Mouse (Mus musculus) forebrain, embryonic 15.5 days (tissue): ENCODE results near the gene Ubxn11. TPM values are rescaled to one million over a fixed set of nuclear protein-coding genes. Genes with fewer than 3 reads are reported as not detected.

Experiments used
- ATAC-seq: fragments of 200-750 bp; cut with Nextera tagmentation; replicated peaks from 2 replicates; pipeline ENCODE4 v1.8.0; 2017; ENCODE audit warnings: mild to moderate bottlenecking, moderate TSS enrichment, moderate library complexity
- H3K27ac ChIP-seq: fragments of 300-500 bp; sonication (generic); replicated peaks from 2 replicates; pipeline ENCODE4 v1.5.1; 2015; ENCODE audit warnings: mild to moderate bottlenecking, inconsistent platforms
- H3K27me3 ChIP-seq: fragments of 300-500 bp; sonication (generic); 2 replicates; pipeline ENCODE4 v1.6.1; 2015; ENCODE audit warnings: inconsistent platforms
- H3K36me3 ChIP-seq: fragments of 300-500 bp; sonication (generic); 2 replicates; pipeline ENCODE4 v1.6.1; 2015; ENCODE audit warnings: mild to moderate bottlenecking, inconsistent platforms
- H3K4me1 ChIP-seq: fragments of 300-500 bp; sonication (generic); 2 replicates; pipeline ENCODE4 v1.6.1; 2015; ENCODE audit warnings: inconsistent platforms
- H3K4me2 ChIP-seq: fragments of 300-500 bp; sonication (generic); replicated peaks from 2 replicates; pipeline ENCODE4 v1.6.1; 2015; ENCODE audit warnings: mild to moderate bottlenecking, inconsistent platforms
- H3K4me3 ChIP-seq: fragments of 300-500 bp; sonication (generic); 2 replicates; pipeline ENCODE4 v1.5.1; 2015; ENCODE audit warnings: mild to moderate bottlenecking, inconsistent platforms
- H3K9ac ChIP-seq: fragments of 300-500 bp; sonication (generic); replicated peaks from 2 replicates; pipeline ENCODE4 v1.6.1; 2015; ENCODE audit warnings: mild to moderate bottlenecking, inconsistent platforms
- H3K9me3 ChIP-seq: fragments of 300-500 bp; sonication (generic); 2 replicates; pipeline ENCODE4 v1.6.1; 2016; ENCODE audit warnings: inconsistent platforms
- WGBS: fragments of 180-500 bp; shearing (Covaris S2); methylation state at CpG from one replicate; pipeline ENCODE4 v1.1.7; 2015; ENCODE audit warnings: mixed read lengths; 5-methylcytosine and 5-hydroxymethylcytosine counted together
- polyA plus RNA-seq: library from polyadenylated mRNA; unstranded; fragments of >200 nt; fragmentation: Nextera tagmentation; extraction: Ambion mirVana; gene quantifications from 2 replicates; pipeline ENCODE4 v1.2.1, GENCODE M21; 2015

The Ubxn11 gene
- polyA plus RNA-seq, 1 experiment from 2014 or later: 15.7 TPM

GRCm38 (mm10) chr4:134113356-134113994 lies 11.1 kb downstream of the Ubxn11 start:
- Histone ChIP-seq H3K4me2 (no peak overlapping the region), H3K36me3 (no peaks in the 10 kb centered on the region), H3K27ac (no peak overlapping the region), H3K4me3 (no peak overlapping the region), H3K9ac (no peak overlapping the region), H3K9me3 (no peaks in the 10 kb centered on the region), H3K4me1 (no peaks in the 10 kb centered on the region), H3K27me3 (no peaks in the 10 kb centered on the region)
- no peak for ATAC-seq
- 38% methylated on average over 10 of the region's 10 CpGs for WGBS

GRCm38 (mm10) chr4:134114038-134114437 lies 11.7 kb downstream of the Ubxn11 start:
- Histone ChIP-seq H3K27ac (no peak overlapping the region), H3K4me1 (no peaks in the 10 kb centered on the region), H3K27me3 (no peaks in the 10 kb centered on the region), H3K4me3 (no peak overlapping the region), H3K9me3 (no peaks in the 10 kb centered on the region), H3K9ac (no peak overlapping the region), H3K36me3 (no peaks in the 10 kb centered on the region), H3K4me2 (no peak overlapping the region)
- WGBS: 91% methylated on average over 4 of the region's 4 CpGs
- ATAC-seq: no peak

- H3K4me1 ChIP-seq: no peaks in the 10 kb centered on the region
- H3K4me2 ChIP-seq: no peak overlapping the region
- no peaks in the 10 kb centered on the region for H3K9me3 ChIP-seq
- 92% methylated on average over 16 of the region's 16 CpGs for WGBS
- no peaks in the 10 kb centered on the region for H3K36me3 ChIP-seq
- H3K9ac ChIP-seq: no peak overlapping the region
- no peak for ATAC-seq
- no peak overlapping the region for H3K4me3 ChIP-seq
- no peak overlapping the region for H3K27ac ChIP-seq
- no peaks in the 10 kb centered on the region for H3K27me3 ChIP-seq
Observed at GRCm38 (mm10) chr4:134115215-134116144, 13.1 kb downstream of the Ubxn11 start.

- Histone ChIP-seq H3K9ac (no peak overlapping the region), H3K4me3 (no peak overlapping the region), H3K4me1 (no peaks in the 10 kb centered on the region), H3K9me3 (no peaks in the 10 kb centered on the region), H3K27ac (no peak overlapping the region), H3K27me3 (no peaks in the 10 kb centered on the region), H3K36me3 (no peaks in the 10 kb centered on the region), H3K4me2 (no peak overlapping the region)
- ATAC-seq: no peak
- WGBS: 98% methylated on average over 2 of the region's 2 CpGs
Observed at GRCm38 (mm10) chr4:134116501-134116900, 14.1 kb downstream of the Ubxn11 start.

GRCm38 (mm10) chr4:134117012-134117411 lies 14.6 kb downstream of the Ubxn11 start:
- Histone ChIP-seq H3K4me2 (no peak overlapping the region), H3K9me3 (no peaks in the 10 kb centered on the region), H3K4me1 (no peaks in the 10 kb centered on the region), H3K27me3 (no peaks in the 10 kb centered on the region), H3K36me3 (no peaks in the 10 kb centered on the region), H3K9ac (no peak overlapping the region; the same call in 1 of the 2 replicates), H3K27ac (no peak overlapping the region), H3K4me3 (no peak overlapping the region)
- ATAC-seq: no peak
- WGBS: 87% methylated on average over 8 of the region's 8 CpGs

GRCm38 (mm10) chr4:134118126-134118800 lies 15.9 kb downstream of the Ubxn11 start:
- Histone ChIP-seq H3K9me3 (no peaks in the 10 kb centered on the region), H3K36me3 (no peaks in the 10 kb centered on the region), H3K27ac (no peak overlapping the region), H3K4me1 (no peaks in the 10 kb centered on the region), H3K4me2 (no peak overlapping the region), H3K4me3 (no peak overlapping the region), H3K27me3 (no peaks in the 10 kb centered on the region), H3K9ac (no peak overlapping the region)
- WGBS: 80% methylated on average over 14 of the region's 14 CpGs
- ATAC-seq: no peak

GRCm38 (mm10) chr4:134119042-134119441 lies 16.7 kb downstream of the Ubxn11 start:
- peaks cover 3% of the 10 kb centered on the region for H3K4me1 ChIP-seq
- no peak overlapping the region for H3K4me3 ChIP-seq
- no peaks in the 10 kb centered on the region for H3K9me3 ChIP-seq
- H3K9ac ChIP-seq: no peak overlapping the region
- WGBS: 82% methylated on average over 5 of the region's 5 CpGs
- H3K27me3 ChIP-seq: no peaks in the 10 kb centered on the region
- no peak overlapping the region for H3K4me2 ChIP-seq
- no peak overlapping the region for H3K27ac ChIP-seq
- ATAC-seq: no peak
- H3K36me3 ChIP-seq: no peaks in the 10 kb centered on the region

GRCm38 (mm10) chr4:134119644-134120043 lies 17.3 kb downstream of the Ubxn11 start:
- H3K4me1 ChIP-seq: peaks cover 8% of the 10 kb centered on the region
- 59% methylated on average over 9 of the region's 9 CpGs for WGBS
- H3K4me2 ChIP-seq: no peak overlapping the region
- H3K27me3 ChIP-seq: no peaks in the 10 kb centered on the region
- H3K36me3 ChIP-seq: no peaks in the 10 kb centered on the region
- H3K4me3 ChIP-seq: no peak overlapping the region
- no peak overlapping the region for H3K9ac ChIP-seq
- H3K27ac ChIP-seq: no peak overlapping the region
- ATAC-seq: no peak
- no peaks in the 10 kb centered on the region for H3K9me3 ChIP-seq

- no peaks in the 10 kb centered on the region for H3K36me3 ChIP-seq
- no peak overlapping the region for H3K4me3 ChIP-seq
- peaks cover 8% of the 10 kb centered on the region for H3K4me1 ChIP-seq
- H3K27me3 ChIP-seq: no peaks in the 10 kb centered on the region
- H3K27ac ChIP-seq: no peak overlapping the region
- WGBS: 82% methylated on average over 6 of the region's 6 CpGs
- no peaks in the 10 kb centered on the region for H3K9me3 ChIP-seq
- H3K9ac ChIP-seq: no peak overlapping the region
- no peak overlapping the region for H3K4me2 ChIP-seq
- no peak for ATAC-seq
Observed at GRCm38 (mm10) chr4:134120192-134120805, 17.9 kb downstream of the Ubxn11 start.

GRCm38 (mm10) chr4:134120916-134121315 lies 18.5 kb downstream of the Ubxn11 start:
- WGBS: 88% methylated on average over 4 of the region's 4 CpGs
- no peaks in the 10 kb centered on the region for H3K27me3 ChIP-seq
- no peak overlapping the region for H3K4me3 ChIP-seq
- no peaks in the 10 kb centered on the region for H3K36me3 ChIP-seq
- no peak overlapping the region for H3K4me2 ChIP-seq
- no peak for ATAC-seq
- H3K9ac ChIP-seq: no peak overlapping the region
- peaks cover 8% of the 10 kb centered on the region for H3K4me1 ChIP-seq
- no peaks in the 10 kb centered on the region for H3K9me3 ChIP-seq
- no peak overlapping the region for H3K27ac ChIP-seq

- no peaks in the 10 kb centered on the region for H3K9me3 ChIP-seq
- no peaks in the 10 kb centered on the region for H3K27me3 ChIP-seq
- H3K36me3 ChIP-seq: no peaks in the 10 kb centered on the region
- no peak overlapping the region for H3K27ac ChIP-seq
- no peak overlapping the region for H3K4me3 ChIP-seq
- H3K4me1 ChIP-seq: peaks cover 8% of the 10 kb centered on the region
- no peak overlapping the region for H3K4me2 ChIP-seq
- WGBS: 53% methylated on average over 4 of the region's 4 CpGs
- no peak for ATAC-seq
- H3K9ac ChIP-seq: no peak overlapping the region
Observed at GRCm38 (mm10) chr4:134121571-134121970, 19.2 kb downstream of the Ubxn11 start.

GRCm38 (mm10) chr4:134122281-134122680 lies 19.9 kb downstream of the Ubxn11 start:
- peaks cover 15% of the 10 kb centered on the region for H3K4me1 ChIP-seq
- no peaks in the 10 kb centered on the region for H3K36me3 ChIP-seq
- no peaks in the 10 kb centered on the region for H3K9me3 ChIP-seq
- no peak overlapping the region for H3K27ac ChIP-seq
- no peak overlapping the region for H3K9ac ChIP-seq
- WGBS: 62% methylated on average over 3 of the region's 3 CpGs
- ATAC-seq: no peak
- no peak overlapping the region for H3K4me2 ChIP-seq
- H3K4me3 ChIP-seq: no peak overlapping the region
- H3K27me3 ChIP-seq: no peaks in the 10 kb centered on the region
